Mouse (Mus musculus) adipocyte (in vitro differentiated cells): ENCODE measurements around the gene Gcn1l1.

ENCODE experiments used
- DNase-seq: peaks from one replicate; pipeline ENCODE4 v3.0.0-alpha.2; 2016; ENCODE audit warnings: low spot score

Gcn1l1 gene

GRCm38 (mm10) chr5:115611566-115611965, 46.5 kb downstream of the Gcn1l1 start:
- no peak for DNase-seq

GRCm38 (mm10) chr5:115613332-115613731, 48.3 kb downstream of the Gcn1l1 start:
- no peak for DNase-seq

- peak; percentile 69 for DNase-seq
Observed at GRCm38 (mm10) chr5:115614948-115615347, 49.9 kb downstream of the Gcn1l1 start.

GRCm38 (mm10) chr5:115619690-115620089, 54.6 kb downstream of the Gcn1l1 start:
- DNase-seq: no peak

GRCm38 (mm10) chr5:115622686-115623085, 57.6 kb downstream of the Gcn1l1 start:
- no peak for DNase-seq

- DNase-seq: no peak
Observed at GRCm38 (mm10) chr5:115623694-115624440, 58.8 kb downstream of the Gcn1l1 start.

GRCm38 (mm10) chr5:115626237-115626886, 61.3 kb downstream of the Gcn1l1 start:
- no peak for DNase-seq

GRCm38 (mm10) chr5:115628083-115628482, 63.0 kb downstream of the Gcn1l1 start:
- no peak for DNase-seq

GRCm38 (mm10) chr5:115629672-115630071, 64.6 kb downstream of the Gcn1l1 start:
- no peak for DNase-seq

GRCm38 (mm10) chr5:115630291-115630690, 65.2 kb downstream of the Gcn1l1 start:
- DNase-seq: no peak

GRCm38 (mm10) chr5:115631505-115632357, 66.7 kb downstream of the Gcn1l1 start, which contains the start of gene Rab35:
TSS of gene Rab35 (plus strand) at chr5:115631908.
- peak; percentile 92 for DNase-seq

GRCm38 (mm10) chr5:115632358-115632714, 67.3 kb downstream of the Gcn1l1 start:
- peak; percentile 32 for DNase-seq

GRCm38 (mm10) chr5:115633060-115633459, 68.0 kb downstream of the Gcn1l1 start:
- DNase-seq: no peak

GRCm38 (mm10) chr5:115634046-115634445, 69.0 kb downstream of the Gcn1l1 start:
- no peak for DNase-seq

GRCm38 (mm10) chr5:115635536-115635935, 70.5 kb downstream of the Gcn1l1 start:
- no peak for DNase-seq

- DNase-seq: no peak
Observed at GRCm38 (mm10) chr5:115644192-115644591, 79.1 kb downstream of the Gcn1l1 start.

- DNase-seq: no peak
Observed at GRCm38 (mm10) chr5:115648876-115649275, 83.8 kb downstream of the Gcn1l1 start.

GRCm38 (mm10) chr5:115649699-115650098, 84.6 kb downstream of the Gcn1l1 start:
- no peak for DNase-seq

- no peak for DNase-seq
Observed at GRCm38 (mm10) chr5:115650885-115651284, 85.8 kb downstream of the Gcn1l1 start.

GRCm38 (mm10) chr5:115651821-115652220, 86.8 kb downstream of the Gcn1l1 start:
- DNase-seq: no peak

GRCm38 (mm10) chr5:115652681-115653575, 87.9 kb downstream of the Gcn1l1 start:
- peak; percentile 100 for DNase-seq

GRCm38 (mm10) chr5:115653776-115654175, 88.7 kb downstream of the Gcn1l1 start:
- DNase-seq: no peak
